Mouse (Mus musculus) fibroblast of lung, adult 2 months (primary cell): ENCODE measurements at regions not wholly inside any gene's neighbourhood (a gene's known extent, or its start where the extent isn't known, plus 50 kb on each side); places are given as distances from the start of the nearest gene placed in this dataset.

Source experiments
- DNase-seq: peaks from one replicate; pipeline ENCODE4 v3.0.0-alpha.2; 2011; ENCODE audit warnings: low read depth

DNA sequence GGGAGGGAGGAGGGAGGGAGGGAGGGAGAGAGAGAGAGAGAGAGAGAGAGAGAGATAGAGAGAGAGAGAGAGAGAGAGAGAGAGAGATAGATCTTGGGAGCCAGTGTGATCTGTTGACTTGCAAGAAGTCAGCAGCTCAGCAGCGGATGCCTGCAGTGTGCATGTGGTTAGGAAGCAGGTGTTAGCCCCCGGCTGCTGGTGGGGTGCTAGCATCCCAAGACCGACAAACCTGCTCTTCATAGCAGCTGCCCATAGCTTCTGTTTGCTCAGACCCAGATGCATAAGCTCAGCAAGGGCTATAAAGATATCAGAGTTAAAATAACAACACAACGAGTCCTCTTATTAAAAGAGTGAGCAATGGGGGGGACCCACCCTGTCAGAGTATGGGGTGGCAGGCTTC is 88.7 kb upstream of the Hdac4 start:
- no peak for DNase-seq

DNA sequence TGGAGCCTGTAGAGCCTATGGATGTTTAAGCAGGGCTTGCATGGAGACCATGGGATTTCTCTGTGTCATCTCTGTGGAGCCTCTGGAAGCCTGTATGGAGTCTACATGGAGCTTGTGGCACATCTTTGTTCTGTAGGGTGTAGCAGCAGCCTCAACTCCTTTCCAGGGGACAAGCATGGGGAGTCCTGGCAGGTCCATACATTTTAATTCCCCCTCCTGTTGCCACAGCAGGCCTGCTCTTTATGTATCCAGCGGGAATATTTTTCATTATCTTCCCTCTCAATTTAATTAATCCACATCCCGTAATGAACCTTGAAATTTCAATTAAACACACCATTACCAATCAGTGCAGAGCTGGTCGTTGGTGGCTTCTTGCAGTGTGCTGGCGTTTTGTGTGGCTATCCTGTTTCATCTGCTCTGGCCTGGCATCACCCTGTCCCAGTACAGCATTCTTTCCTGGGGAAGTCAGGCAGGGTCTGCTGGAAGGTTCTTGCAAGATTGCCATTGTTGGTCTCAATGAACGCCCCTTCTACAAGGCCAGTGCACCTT is 81.8 kb upstream of the Hdac4 start:
- no peak for DNase-seq

DNA sequence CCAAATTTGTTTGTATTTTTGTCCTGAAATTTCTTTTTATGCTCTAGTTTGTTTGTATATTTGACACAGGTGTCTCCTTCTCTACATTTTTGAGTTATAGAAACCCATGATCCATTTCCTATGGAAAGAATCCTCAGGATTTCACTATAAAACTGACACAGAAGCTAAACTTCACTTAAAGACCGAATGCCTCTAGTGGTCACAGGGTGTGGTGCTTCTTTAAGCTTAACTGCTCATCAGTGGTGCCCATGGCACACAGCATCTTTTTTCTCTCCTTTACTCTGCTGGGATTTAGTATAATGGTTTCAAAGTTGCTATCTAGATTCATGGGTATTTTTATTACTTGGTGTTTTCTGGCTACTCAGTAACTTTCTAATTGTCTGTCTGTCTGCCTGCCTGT is 79.9 kb upstream of the Hdac4 start:
- DNase-seq, result no peak

DNA sequence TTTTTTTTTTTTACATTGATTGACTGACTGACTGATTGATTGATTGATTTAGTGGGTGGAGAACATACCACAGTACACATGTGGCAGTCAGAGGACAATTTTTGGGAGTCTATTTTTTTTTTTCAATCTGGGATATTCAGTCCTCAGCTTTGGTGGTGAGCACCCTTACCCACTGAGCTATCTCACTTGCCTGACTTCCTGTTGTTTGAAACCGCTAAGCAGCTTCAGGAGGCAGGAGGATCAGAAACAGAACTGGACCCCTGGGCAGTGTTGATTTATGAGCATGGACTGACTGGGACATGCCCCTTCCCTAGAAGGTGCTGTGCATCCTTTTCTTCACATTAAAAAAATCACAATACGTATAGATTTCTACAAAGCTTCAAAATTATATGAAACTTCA is 78.3 kb upstream of the Hdac4 start:
- DNase-seq, result no peak

GRCm38 (mm10) chr1:92271676-92272291 is 76.3 kb upstream of the Hdac4 start:
- DNase-seq, result no peak

GRCm38 (mm10) chr1:92270486-92271058 is 75.1 kb upstream of the Hdac4 start:
- DNase-seq, result no peak

DNA sequence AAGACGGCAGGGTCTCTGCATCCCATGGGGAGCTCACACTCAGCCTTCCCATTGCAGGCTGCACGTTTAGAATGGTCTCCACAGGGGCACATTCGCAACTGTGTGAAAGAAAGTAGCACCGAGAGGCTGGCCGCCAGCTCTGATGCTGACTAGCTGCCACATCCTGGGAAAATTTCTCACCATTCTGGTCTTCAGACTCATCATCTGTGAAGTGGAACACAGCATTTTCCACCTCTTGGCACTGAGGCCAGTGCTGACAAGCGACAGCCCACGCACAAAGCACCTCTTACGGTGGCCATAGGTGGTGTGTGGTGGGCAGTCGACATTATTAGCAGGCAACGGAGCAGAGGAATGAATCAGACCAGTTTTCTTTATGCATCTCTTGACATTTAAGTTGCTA is 74.0 kb upstream of the Hdac4 start:
- DNase-seq, result no peak

GRCm38 (mm10) chr1:92264941-92265340 is 69.4 kb upstream of the Hdac4 start:
- no peak for DNase-seq

GRCm38 (mm10) chr1:92259715-92260392 is 64.4 kb upstream of the Hdac4 start:
- DNase-seq, result no peak

GRCm38 (mm10) chr1:92258026-92258425 is 62.5 kb upstream of the Hdac4 start:
- DNase-seq, result no peak

DNA sequence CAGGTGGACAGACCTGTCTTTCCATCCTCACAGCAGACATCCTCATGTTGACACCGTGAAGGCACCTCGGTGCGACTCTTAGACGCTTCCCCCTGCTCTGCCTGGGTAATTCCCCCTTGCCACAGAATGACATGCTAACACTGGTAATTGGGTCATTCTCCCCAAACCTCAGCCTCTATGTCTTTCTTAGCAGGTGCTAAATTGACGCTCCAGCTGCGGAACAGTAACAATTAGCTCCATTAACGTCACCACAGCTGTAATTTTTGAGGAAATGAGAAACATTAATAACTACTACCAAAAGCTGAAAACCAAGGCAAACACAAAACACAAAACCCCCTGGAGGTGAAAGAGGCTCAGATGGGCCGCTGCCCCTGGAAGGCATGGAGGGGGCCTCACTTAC is 57.6 kb upstream of the Hdac4 start:
- DNase-seq, result no peak

GRCm38 (mm10) chr1:92250594-92251463 is 55.3 kb upstream of the Hdac4 start:
- DNase-seq, result no peak
